Mouse (Mus musculus): ENCODE measurements around the gene Slc16a7.

DNA sequence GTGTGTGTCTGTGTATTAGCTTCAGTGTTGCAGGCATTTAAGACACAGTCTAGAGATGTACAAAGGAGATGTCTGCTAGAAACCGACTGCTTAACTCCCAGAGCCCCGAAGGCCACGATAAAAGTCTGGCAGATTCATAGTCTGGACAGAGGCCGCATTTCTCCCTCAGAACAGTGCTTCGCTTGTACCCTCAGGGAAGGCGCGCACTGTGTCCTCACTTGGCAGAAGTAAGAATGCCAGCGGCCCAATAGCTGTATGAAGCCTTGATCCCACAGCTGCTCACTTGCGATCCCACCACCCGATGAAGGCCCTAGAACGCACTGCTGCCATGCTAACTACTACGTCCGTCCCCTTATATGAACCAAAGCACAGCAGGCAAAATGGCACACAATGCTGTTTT lies 16.6 kb downstream of the Slc16a7 start:
- TF ChIP-seq CTCF (conservative IDR thresholded peaks at IDR 0.05; ENCODE audit: insufficient read depth, insufficient read length, low read depth, low read length), result no peak
- no peak for TF ChIP-seq POLR2A (IDR thresholded peaks at IDR 0.05; ENCODE audit: low read depth, low read length)

Measured in kidney, adult 2 months (tissue).